Mouse (Mus musculus): ENCODE data around the gene Ckmt2.

Ckmt2 gene

DNA sequence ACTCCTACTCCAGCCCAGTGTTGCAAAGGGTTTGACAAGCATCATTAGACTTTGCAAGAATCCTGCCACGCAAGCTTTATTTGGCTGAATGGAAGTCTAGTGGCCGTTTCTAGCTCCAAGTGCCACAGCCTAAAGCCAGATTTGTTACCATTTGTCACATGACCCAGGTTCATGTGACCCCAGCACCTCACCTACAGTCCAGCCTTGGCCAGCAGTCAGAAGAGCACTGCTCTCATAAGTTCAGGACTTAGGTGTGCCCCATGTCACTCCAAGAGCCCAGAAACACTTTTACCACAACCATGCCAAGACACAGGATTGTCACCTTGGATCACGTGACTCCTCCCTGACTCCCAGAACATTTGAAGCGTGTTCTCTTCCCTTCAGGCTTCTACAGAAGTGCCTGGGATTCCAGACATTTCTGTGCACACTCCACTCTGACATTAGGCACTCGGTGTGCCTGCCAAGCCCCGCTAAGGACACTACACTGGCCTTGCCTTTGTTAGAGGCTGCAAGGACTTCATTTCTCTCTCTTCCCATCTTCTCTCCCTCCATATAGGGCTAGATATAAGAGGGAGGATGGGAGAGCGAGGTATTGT, 2.9 kb downstream of the Ckmt2 start:
- DNase-seq (ENCODE audit: low spot score): no peak

DNA sequence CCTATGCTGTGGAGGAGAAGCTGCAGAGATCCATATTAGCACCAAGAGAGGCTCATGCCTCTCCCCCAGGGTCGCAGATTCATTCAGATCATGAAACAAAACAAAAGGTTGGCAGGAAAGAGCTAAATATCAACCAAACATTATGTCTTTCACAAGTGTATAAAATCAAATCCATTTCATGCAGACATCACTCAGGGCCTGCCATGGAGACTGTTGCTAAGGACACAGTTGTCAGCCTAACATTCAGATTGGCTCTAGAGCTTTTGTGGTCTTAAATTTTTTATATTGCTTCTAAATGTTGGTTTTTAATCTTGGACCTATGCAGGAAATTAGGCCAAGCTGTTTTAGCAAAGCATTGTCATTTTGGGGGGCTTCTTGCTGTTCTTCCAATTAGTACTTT, 8.1 kb downstream of the Ckmt2 start:
- no peak for DNase-seq (ENCODE audit: low spot score)

GRCm38 (mm10) chr13:91858835-91859234, 17.9 kb downstream of the Ckmt2 start:
- DNase-seq (ENCODE audit: low spot score): peak; percentile 47

DNA sequence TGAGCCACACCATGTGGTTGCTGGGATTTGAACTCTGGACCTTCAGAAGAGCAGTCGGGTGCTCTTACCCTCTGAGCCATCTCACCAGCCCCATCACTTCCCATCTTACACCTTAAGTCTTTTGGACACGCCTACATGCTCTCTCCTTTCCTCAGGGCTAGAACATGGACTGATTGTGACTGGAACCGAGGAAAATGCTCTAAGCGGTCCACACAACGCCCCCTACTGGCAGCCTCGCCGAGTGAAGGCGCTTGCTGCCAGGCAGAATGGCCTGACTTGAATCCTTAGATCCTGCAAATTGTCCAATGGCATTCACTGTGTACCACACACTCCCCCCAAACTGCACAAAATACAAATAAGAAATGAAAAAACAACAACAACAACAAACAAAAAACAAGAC, 19.3 kb downstream of the Ckmt2 start:
- peak; percentile 4 for DNase-seq (ENCODE audit: low spot score)

DNA sequence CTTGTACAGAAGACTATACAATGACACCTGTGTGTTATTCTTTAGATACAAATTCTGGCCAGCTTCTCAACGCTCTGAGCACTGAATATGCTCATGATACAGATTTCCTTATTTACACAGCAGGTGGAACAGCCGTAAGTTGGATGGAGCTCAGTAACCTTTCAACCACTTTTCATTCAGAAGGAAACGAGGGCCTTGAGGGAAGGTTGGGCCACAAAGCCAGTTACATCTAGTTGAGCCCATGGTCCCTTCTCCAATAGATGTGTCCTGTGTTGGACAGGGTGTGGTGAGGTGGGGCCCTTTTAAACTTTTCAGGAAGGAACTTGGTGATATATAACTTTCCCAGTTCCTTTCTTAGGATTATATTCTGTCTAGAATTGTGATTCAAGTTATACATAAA, 22.3 kb downstream of the Ckmt2 start:
- no peak for DNase-seq (ENCODE audit: low spot score)

DNA sequence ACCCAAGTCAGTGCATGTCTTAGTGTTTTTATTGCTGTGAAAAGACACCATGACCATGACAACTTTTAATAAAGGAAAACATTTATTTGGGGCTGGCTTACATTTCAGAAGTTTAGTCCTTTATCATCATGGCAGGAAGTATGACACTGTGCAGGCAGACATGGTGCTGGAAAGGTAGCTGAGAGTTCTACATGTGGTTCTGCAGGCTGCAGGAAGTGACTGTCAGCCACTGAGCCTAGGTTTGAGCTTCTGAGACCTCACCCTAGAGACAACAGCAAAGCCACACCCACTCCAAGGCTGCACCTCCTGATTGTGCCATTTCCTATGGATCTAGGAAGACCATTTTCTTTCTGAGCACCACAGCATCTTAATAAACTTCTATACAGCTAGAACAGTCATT, 48.8 kb downstream of the Ckmt2 start:
- DNase-seq (ENCODE audit: low spot score): peak; percentile 34

DNA sequence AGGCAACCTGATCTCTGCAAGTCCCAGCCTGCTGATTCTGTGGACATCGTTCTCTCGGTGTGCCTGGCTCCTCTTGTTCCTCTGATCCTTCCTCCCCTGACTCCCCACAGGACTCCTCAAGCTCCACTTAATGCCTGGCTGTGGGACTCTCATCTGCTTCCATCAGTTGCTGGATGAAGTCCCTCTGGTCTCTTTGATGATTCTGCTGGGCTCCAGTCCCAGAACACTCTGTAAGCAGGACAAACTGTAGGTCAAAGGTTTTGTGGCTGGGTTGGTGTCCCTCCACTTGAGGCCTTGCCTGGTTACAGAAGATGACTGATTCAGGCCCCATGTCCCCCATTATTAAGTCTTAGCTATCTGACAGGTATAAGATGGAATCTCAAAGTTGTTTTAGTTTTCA, 50.6 kb downstream of the Ckmt2 start:
- DNase-seq (ENCODE audit: low spot score): no peak

- no peak for DNase-seq (ENCODE audit: low spot score)
Observed at GRCm38 (mm10) chr13:91824845-91825550, 51.7 kb downstream of the Ckmt2 start.

- DNase-seq (ENCODE audit: low spot score): no peak
Observed at GRCm38 (mm10) chr13:91823735-91824134, 53.0 kb downstream of the Ckmt2 start.

DNA sequence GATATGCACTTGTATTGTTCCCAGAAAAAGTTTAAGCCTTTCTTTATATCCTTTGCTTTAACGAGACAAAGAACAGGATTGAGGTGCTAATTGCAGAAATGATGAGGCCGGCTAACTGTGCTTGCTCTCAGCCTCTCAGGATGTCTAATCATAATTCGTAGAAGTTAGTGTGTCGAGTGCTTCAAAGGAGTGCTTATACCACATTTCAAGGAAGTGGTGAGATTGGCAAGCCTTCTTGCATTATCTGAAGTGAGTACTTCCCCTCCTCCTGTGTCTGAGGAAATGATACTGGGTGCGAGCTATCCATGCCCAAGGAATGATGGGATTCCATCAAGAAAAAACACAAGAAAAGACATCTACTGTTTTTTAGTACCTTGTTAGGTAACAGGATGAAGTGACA, 62.0 kb downstream of the Ckmt2 start:
- peak; percentile 52 for DNase-seq (ENCODE audit: low spot score)

GRCm38 (mm10) chr13:91809476-91809875, 67.2 kb downstream of the Ckmt2 start:
- DNase-seq (ENCODE audit: low spot score): no peak

DNA sequence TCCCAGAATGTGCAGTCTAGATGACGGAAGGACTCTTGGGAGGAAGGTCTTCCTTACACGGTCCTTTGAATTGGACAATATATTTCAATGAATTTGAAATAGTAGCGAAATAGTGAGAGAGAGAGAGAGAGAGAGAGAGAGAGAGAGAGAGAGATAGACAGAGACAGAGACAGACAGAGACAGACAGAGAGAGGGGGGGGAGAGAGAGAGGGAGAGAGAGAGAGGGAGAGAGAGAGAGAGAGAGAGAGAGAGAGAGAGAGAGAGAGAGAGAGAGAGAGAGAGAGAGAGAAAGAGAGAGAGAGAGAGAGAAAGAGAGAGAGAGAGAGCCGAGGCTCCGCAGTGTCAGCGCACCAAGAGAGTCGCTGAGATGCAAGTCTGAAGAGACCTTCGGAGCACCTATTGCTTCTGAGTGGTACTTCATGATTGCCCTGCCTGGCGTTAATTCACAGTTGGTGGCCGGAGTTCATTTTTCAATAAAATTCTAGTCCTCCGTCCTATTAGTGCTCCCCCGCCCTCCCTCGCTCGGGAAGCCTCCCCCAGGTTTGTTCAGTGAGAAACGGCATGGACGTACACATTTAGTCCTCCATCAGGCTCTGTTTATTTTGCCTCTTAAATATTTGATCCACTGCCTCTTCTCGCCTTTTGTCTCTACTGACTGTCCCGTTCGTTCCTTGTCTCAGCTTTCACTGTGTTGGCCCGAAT, 68.7 kb downstream of the Ckmt2 start:
- DNase-seq (ENCODE audit: low spot score): peak; percentile 22

- DNase-seq (ENCODE audit: low spot score): peak; percentile 90
Observed at GRCm38 (mm10) chr13:91807155-91807839, 69.4 kb downstream of the Ckmt2 start, which contains the start of gene Zcchc9. Gene Zcchc9, minus strand, starts transcription at chr13:91807705.
